In genomic region chr3:51481059-51481458, GRCm38 (mm10) we compare ENCODE assay signal across 7 mouse cellular contexts. TPM values are rescaled to one million over a fixed set of nuclear protein-coding genes. Genes with fewer than 3 reads are reported as not detected.
A peak's percentile ranks its signal among the peaks of the same experiment; 100 is the strongest.
DNase-seq lines count a peak whose midpoint lies in the region; ATAC-seq and TF ChIP-seq lines count a peak whose summit lies in the region.

No protein-coding gene starts in this region.

- peak; percentile 10 for DNase-seq in kidney, adult 11 months
- DNase-seq in adrenal gland, postnatal 36 days, result peak; percentile 53 to 62
- peak; percentile 70 for DNase-seq in limb, embryonic 14.5 days (ENCODE audit: low spot score)
- peak; percentile 72 for DNase-seq in right cerebral cortex, postnatal 4 days

- H3K27ac ChIP-seq in kidney, embryonic 14.5 days (ENCODE audit: low read depth, low read length), result no peak overlapping the region
- no peak overlapping the region for H3K27ac ChIP-seq in ES-Bruce4 (ENCODE audit: insufficient read depth, low read length)
- H3K27ac ChIP-seq in limb, embryonic 14.5 days (replicated peaks; ENCODE audit: low read depth, low read length), result no peak overlapping the region

- H3K4me3 ChIP-seq in kidney, embryonic 14.5 days (ENCODE audit: low read length), result no peak overlapping the region
- no peak overlapping the region for H3K4me3 ChIP-seq in ES-Bruce4 (ENCODE audit: low read depth, low read length)
- H3K4me3 ChIP-seq in limb, embryonic 14.5 days (replicated peaks; ENCODE audit: low read length), result no peak overlapping the region

- TF ChIP-seq POLR2A in ES-Bruce4 (IDR thresholded peaks at IDR 0.05; ENCODE audit: insufficient read depth, low read length), result no peak
- TF ChIP-seq POLR2A in limb, embryonic 14.5 days (IDR thresholded peaks at IDR 0.05; ENCODE audit: borderline replicate concordance, extremely low read depth, insufficient read depth, insufficient read length), result no peak

- no peak overlapping the region for H3K9ac ChIP-seq in kidney, embryonic 14.5 days (ENCODE audit: low read depth, low read length)
- H3K9ac ChIP-seq in ES-Bruce4 (ENCODE audit: low read depth, poor library complexity, severe bottlenecking), result no peak overlapping the region
- H3K9ac ChIP-seq in limb, embryonic 14.5 days (ENCODE audit: low read depth, low read length, severe bottlenecking), result no peak overlapping the region

- TF ChIP-seq CTCF in ES-Bruce4 (IDR thresholded peaks at IDR 0.05; ENCODE audit: low read depth, low read length), result peak; percentile 41

- H3K4me1 ChIP-seq in kidney, embryonic 14.5 days (ENCODE audit: control insufficient read depth, insufficient read depth, low read length), result peaks cover 14% of the 10 kb centered on the region
- no peaks in the 10 kb centered on the region for H3K4me1 ChIP-seq in ES-Bruce4 (ENCODE audit: control insufficient read depth, insufficient read depth, low read length)
- H3K4me1 ChIP-seq in limb, embryonic 14.5 days (ENCODE audit: control insufficient read depth, insufficient read depth, low read length), result peaks cover 18% of the 10 kb centered on the region

- no peak for ATAC-seq in kidney, embryonic 14.5 days (ENCODE audit: low FRiP score, low TSS enrichment)
- 0 out of 2 replicates have a peak, but pooled peaks have one; percentile 47 for ATAC-seq in erythroid progenitor cell, adult 5-6 weeks (replicated peaks; ENCODE audit: low FRiP score, poor library complexity, severe bottlenecking)
- no peak for ATAC-seq in limb, embryonic 14.5 days (ENCODE audit: low FRiP score, low read depth)

- no peak for TF ChIP-seq EP300 in ES-Bruce4 (IDR thresholded peaks at IDR 0.05; ENCODE audit: insufficient read depth, low read depth, low read length)

- H3K4me2 ChIP-seq in kidney, embryonic 14.5 days (replicated peaks; ENCODE audit: low read depth, low read length), result no peak overlapping the region
- H3K4me2 ChIP-seq in limb, embryonic 14.5 days (replicated peaks; ENCODE audit: low read depth, low read length, severe bottlenecking), result no peak overlapping the region

- no peaks in the 10 kb centered on the region for H3K9me3 ChIP-seq in kidney, embryonic 14.5 days (ENCODE audit: control insufficient read depth, low read length)
- no peaks in the 10 kb centered on the region for H3K9me3 ChIP-seq in ES-Bruce4 (replicated peaks; ENCODE audit: control insufficient read depth, insufficient read depth, low read length, poor library complexity, severe bottlenecking)
- H3K9me3 ChIP-seq in limb, embryonic 14.5 days (ENCODE audit: control insufficient read depth, low read length), result no peaks in the 10 kb centered on the region

- H3K27me3 ChIP-seq in kidney, embryonic 14.5 days (ENCODE audit: control insufficient read depth, insufficient read depth, low read length), result no peaks in the 10 kb centered on the region
- no peaks in the 10 kb centered on the region for H3K27me3 ChIP-seq in ES-Bruce4 (ENCODE audit: control insufficient read depth, insufficient read depth, low read length, poor library complexity, severe bottlenecking)
- H3K27me3 ChIP-seq in limb, embryonic 14.5 days (ENCODE audit: control insufficient read depth, insufficient read depth, low read length), result no peaks in the 10 kb centered on the region

- H3K36me3 ChIP-seq in kidney, embryonic 14.5 days (ENCODE audit: control insufficient read depth, insufficient read depth, low read length), result no peaks in the 10 kb centered on the region
- H3K36me3 ChIP-seq in ES-Bruce4 (ENCODE audit: control insufficient read depth, insufficient read depth, low read length, poor library complexity, severe bottlenecking), result no peaks in the 10 kb centered on the region
- H3K36me3 ChIP-seq in limb, embryonic 14.5 days (ENCODE audit: control insufficient read depth, insufficient read depth, low read length), result no peaks in the 10 kb centered on the region; the same call in 1 of the 2 replicates

RNA-seq across cellular contexts. Expression of gene Rab33b, which starts 2.7 kb away (rescaled TPM):
- polyA plus RNA-seq in kidney, embryonic 14.5 days (2014; fragmentation: Nextera tagmentation; extraction: Ambion mirVana), result 10.5 and 17.5 TPM in 2 replicates
- polyA plus RNA-seq in ES-Bruce4 (2011; ENCODE audit: insufficient read depth, insufficient read length, low read depth, missing spikeins), result 6.7 and 7.7 TPM in 2 replicates
- total RNA-seq in adrenal gland, postnatal 36 days (2021), result 10 to 100 TPM; 15.8 to 17.8 TPM
- 2.5 and 5.4 TPM in 2 replicates for total RNA-seq in erythroid progenitor cell, adult 5-6 weeks (2015; ENCODE audit: low replicate concordance)
- 2.2 and 2.9 TPM in 2 replicates for total RNA-seq in erythroid progenitor cell, adult 5-6 weeks (2017; ENCODE audit: low replicate concordance)
- polyA plus RNA-seq in limb, embryonic 14.5 days (2012; rRNA removed), result 16.2 and 16.5 TPM in 2 replicates
- 24.9 and 25.4 TPM in 2 replicates for polyA plus RNA-seq in limb, embryonic 14.5 days (2014; fragmentation: Nextera tagmentation; extraction: Ambion mirVana)

Comparison
In these comparisons a context has a peak if more than half of its experiments do, and no peak if none do; other contexts are left out.
1. DNase-seq: peak in every context shown above with its lines; median percentile 72 in right cerebral cortex, postnatal 4 days; 70 in limb, embryonic 14.5 days; 58 in adrenal gland, postnatal 36 days; 10 in kidney, adult 11 months.